Mouse (Mus musculus) spleen, postnatal 10 days (tissue): Measurements from ENCODE around the gene Rhog.

Experiments used
- DNase-seq, 2 experiments: peaks; one replicate each; pipeline ENCODE4 v3.0.0; 2021 to 2022; ENCODE audit warnings: low spot score in 2 of 2

The Rhog gene

DNA sequence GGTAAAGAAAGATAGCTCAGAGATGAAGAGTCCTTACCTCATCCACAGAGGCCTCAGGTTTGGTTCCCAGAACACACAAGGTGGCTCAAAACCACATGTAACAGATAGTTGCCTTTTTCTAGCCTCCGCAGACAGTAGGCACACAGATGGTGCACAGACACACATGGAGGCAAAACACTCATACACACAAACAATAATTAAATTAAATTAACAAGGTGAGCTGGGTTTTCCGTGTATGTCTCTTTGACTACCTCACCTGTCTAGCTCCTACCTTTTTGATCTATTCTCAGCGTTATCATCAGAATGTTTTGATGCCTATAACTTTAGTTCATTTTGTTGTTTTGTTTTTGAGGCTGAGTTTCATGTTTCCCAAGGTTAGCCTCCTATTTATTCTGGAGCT, at the start of gene Rhog:
Rhog (minus strand) TSS at position 101 of the 400 bp plus-strand sequence.
- no peak for DNase-seq

DNA sequence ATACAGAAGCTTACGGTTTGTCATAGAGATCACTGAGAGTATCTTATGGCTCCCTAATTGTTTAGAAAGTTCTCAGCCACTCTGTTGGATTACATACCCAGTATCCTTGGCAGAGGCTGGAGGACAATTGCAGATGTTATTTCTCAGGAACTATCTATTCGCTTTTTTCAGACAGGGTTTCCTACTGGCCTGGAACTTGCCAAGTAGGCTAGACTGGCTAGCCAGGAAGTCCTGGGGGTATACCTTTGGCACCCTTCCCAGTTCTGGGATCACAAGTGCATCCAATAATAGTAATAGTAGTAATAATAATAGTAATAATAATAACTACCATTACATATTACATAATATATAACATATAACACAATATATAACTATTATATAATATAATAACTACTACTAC, 49.7 kb upstream of the Rhog start:
- DNase-seq = no peak

DNA sequence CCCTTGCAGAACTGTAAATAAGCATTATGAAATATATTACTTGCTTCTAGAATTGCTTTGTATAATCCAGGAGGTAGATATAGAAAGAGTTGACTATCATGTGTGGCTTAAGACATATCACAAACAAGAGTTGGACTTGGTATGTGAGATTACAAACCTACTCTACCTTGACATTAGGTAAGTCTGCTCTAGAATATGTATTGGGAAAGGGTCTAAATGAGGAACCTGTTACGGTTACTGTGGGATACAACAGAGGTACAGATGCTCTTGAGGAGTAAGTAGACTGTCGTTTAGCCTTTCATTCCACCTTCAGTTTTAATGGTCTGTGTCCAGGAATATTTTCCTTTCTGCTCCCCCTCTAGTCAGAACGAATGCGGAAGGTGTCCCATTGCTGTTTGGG, 46.6 kb upstream of the Rhog start:
- no peak for DNase-seq

DNA sequence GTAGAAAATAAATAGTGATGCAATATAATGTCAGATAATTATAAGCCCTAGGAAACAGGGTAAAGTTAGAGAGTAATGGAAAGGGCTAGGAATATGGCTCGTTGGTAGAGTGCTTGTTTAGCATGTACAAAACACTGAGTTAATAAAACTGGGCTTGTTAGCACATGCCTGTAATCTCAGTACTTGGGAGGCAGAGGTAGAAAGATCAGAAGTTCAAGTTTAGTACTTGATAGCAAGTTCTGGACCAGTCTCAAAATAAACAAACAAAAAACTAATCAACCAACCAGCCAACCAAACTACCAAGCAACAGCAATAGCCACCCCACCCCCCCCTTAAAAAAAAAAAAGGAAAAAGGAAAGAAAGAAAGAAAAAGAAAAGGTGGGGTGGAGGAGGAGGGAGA, 44.9 kb upstream of the Rhog start:
- no peak for DNase-seq

DNA sequence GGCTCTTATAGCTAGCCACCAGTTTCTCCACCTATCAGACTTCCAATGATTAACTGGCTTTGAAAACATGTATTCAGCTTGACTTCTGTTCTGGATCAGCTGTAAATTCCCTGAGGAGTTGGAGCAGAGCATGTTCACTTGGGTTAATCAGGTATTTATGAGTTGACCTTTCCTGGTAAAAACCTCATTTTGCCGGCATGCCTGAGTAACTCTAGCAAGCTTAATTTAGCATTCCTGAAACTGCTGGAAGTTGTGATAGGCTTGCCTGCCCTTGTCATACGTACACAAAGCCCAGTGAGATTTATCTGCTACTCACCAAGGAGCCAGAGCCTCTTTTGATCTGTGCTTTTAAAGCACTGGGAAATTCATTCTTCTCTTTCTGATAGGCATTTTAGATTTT, 37.4 kb upstream of the Rhog start:
- DNase-seq = no peak

DNA sequence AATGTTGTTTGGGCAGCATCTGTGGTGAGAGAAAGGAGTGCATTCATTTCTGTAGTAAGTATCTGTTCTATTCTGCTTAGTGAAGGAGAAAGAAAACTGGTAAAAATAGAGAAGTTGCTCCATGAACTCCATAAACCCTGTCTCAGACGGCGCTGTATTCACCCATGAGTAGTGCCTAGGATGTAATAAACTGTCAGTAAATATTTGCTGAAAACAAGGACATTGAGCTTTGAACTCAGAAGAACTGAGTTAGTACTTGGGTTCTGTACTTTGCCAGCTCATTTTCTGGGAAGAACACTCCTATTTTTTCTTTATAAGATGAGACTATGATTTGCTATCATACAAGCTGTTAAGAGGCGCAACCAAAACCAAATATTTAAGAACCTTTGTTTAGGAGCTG, 36.4 kb upstream of the Rhog start:
- DNase-seq = no peak

DNA sequence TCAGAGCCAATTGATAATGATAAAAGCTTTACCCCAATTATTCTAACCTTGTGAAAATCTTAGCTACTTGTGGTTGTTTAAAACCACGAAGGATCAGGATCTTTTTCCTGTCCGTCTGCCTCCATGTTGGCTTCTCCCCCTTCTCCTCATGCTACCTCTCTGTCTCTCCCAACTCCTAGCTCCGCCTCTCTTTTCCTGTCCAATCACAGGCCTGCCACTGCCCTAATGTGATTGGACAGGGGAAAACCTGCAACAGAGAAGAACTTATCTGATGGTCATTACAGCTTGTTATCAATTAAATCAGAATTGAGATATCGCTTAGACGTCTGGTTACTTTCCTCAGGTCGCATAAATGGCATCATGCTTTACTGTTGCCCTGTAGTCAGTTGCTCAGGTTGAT, 33.6 kb upstream of the Rhog start:
- no peak for DNase-seq

DNA sequence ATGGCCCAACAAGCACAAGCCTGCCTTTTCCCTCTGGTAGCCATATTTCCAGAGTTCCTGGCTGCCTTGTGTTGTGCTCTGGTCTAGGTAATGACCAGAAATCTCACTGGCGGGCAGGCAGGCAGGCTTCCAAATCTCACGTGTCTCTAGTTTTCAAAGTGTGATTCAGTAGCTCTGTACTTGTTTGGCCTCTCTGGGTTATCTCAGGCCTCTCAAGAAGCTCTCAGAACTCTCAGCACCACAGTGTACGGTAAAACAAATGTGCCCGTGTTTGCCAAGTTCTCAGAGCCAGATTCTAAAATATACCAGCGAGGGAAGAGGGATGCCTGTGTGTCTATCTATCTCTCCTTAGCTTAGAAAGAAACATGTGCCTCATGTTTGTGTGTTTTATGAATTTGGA, 26.4 kb upstream of the Rhog start:
- no peak for DNase-seq

DNA sequence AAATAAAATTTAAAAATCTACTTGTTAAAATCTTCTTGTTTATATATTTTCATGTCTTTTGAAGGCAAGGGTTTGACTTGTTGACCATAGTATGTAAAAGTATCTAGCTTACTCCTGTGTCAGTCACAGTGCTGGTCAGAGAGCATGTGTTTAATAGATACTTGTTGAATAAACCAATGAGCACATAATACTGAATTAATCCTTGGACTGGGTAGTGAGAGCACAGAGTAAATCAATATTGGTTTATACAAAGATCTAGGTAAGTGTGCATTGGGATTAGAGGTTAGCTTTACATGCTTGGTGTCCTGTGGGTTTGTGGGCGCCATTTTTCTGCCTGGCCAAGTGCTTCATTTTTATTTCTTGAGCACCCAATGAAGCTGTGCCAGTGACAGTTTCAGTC, 25.5 kb upstream of the Rhog start:
- DNase-seq = no peak

DNA sequence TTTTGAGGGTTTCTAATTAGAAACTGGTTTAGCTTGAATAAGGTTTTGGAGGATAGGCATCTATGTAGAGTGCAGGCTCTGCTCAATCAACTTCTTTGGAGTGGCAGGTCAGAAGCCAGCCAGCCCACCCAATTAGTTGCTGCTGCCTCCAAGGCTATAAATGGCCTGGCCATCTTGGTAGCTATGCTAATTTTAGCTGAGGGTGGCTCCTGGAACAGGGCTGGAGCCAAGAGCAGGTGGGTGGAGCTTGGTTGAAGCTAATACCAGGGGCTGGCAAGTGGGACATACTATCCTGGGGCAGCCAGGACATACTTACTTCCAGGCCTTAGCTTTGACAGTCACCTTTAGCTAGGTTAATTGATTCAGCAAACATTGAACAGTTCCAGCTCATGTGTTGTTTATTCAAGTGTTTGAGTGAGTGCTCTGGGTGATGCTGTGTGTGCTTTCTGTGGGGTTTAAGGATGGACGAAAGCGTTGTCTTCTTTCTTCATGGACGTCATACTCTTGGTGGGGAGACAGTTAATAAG, 16.6 kb upstream of the Rhog start:
- DNase-seq = no peak

DNA sequence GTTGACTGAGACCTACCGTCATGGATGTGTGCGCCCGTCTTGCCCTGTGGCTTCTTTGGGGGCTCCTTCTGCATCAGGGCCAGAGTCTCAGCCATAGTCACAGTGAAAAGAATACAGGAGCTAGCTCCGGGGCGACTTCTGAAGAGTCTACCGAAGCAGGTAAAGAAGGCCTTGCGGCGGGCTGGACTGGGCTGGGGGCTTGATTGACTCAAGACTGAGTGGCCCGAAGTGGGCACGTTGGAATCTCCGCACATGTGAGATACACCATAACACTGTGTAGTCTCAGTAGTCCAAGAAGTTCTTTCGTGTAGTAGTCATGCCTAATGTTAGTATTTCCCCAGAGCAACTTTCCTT, 12.5 kb upstream of the Rhog start:
- DNase-seq = no peak

DNA sequence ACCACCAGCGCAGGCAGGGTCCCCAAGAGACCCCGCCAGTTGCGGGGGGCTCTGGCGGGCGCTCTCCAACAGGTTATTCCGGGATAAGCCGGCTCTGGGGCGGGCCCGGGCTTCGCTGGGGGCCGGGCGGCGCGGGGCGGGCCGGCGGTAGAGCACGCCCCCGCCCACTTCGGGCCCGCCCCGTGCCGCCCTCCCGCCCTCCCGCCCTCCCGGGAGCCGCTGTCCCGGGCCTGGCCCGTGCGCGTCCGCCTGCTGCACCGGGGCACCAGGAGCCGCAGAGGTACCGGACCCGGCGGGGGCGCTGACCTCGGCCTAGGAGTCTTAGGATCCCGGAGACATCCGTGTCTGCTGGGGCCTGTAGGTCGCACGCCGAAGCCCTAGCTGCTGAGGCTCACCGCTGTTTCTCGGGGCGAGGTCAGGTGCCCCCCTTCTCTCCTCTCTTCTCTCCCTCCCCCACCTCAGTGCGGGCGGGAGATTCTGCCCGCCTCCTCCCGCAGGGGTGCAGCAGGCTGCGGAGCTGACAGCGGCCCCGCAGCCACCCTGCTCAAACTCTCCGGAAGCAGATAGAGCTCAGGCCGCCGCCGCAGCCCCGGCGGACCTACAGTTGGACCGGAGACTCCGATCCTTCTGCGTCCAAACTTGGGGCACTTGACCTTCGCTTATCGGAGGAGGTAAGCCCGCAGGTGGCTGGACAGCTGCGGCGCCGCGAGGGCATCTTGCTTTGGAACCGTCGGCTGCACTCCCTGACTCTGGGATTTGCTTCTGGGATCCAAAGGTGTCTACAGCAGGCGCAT, 11.9 kb upstream of the Rhog start, which contains the start of gene Stim1:
Stim1 (plus strand) TSS at position 206 of the 794 bp plus-strand sequence.
- peak; percentile 78 to 85 for DNase-seq

DNA sequence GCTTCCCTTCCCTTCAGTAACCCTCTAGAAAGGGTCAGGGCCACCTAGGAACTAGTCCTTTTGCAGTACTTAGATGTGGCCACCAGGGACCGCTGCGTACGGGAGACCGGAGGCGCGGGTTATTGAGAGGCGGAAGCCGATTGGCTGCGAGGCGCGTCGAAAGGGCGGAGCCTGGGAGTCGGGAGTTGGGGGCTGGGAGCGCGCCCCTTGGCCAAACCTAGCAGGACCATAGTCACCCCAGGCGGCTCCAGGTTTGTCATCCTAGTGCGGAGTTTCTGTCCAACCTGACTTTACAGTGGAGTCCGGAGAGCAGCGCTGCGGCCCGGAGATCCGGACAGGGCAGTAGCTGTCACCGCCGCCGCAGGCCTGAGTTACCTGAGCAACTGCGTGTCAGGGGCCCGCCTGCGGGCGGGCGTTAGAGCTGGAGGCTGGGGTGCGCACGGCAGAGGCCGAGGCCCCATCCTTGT, 11.3 kb upstream of the Rhog start:
- peak; percentile 98 for DNase-seq

DNA sequence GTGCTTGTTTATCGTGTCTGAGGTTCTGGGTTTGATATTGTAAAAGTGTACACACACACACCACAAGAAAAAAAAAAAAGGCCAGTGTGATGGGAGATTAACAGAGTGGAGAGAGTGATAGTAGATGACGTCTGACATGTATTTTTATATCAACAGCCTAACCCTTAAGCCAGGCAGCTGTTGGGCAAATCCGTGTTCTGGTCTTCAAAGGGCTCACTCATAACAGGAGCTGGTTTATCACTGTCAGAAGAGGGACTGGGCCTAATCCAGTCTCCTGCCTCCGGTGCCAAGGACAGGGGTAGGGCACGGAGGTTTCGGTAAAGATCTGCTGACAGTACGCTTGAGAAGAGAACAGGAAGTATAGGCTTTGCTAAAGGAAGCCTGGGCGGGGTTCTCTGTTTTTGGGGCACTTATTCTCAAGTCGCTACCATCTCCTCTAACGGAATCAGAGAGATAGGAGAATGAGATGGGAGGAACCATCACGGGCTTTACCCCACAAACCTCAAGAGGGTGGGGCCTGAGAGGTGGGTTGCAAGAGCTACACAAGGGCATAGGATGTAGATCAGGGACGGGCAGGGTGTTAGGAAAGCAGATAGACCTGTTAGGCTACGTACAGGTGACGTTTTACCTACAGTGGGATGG, 10.7 kb upstream of the Rhog start:
- DNase-seq = peak; percentile 73 to 78

DNA sequence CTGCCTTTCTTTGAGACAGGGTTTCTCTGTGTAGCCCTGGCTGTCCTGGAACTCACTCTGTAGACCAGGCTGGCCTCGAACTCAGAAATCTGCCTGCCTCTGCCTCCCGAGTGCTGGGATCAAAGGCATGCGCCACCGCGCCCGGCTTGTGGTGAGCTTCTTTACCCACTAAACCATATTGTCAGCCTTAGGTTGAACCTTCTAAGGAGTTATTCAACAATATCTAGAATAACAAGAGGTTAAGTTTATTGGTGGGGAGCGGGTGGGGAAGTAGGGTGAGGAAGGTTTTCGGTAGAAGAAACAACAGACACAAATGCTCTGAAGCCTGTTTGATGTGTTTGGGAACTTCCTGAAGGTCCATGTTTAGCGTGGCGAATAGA, 10.2 kb upstream of the Rhog start:
- peak in 1 of 2 experiments; percentile 25 for DNase-seq

DNA sequence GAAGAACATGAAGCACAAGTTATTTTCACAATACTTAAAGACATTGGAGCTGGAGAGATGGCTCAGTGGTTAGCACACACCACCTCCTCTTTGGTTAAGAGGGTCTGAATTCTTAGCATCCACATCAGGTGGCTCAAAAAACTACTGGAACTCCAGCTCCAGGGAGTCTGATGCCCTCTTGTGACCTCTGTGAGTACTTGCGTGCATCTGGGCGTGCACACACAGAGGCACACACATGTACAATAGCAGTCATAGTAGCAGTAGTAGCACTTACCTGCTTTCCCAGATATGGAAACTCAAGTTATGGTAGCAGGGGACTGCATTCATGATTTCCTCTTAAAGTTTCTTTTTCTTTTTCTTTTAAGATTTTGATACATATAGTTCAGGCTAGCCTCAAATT, 7.2 kb upstream of the Rhog start:
- no peak for DNase-seq

DNA sequence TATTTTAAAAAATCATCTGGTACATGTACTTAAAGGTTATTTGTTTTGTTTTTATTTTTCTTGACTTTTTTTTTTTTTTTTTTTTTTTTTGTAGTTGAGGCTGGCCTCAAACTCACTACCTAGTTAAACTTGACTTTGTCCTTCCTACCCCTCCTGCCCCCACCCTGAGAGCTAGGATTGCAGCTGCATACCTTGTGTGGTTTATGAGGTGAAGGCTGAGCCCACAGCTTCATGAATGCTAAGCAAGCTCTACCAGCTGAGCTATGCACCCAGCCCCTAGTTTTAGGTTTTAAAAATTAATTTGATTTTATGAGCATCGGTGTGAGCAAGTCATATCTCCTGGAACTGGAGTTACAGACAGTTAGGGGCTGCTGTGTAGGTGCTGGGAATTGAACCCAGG, 4.7 kb upstream of the Rhog start:
- DNase-seq = no peak

DNA sequence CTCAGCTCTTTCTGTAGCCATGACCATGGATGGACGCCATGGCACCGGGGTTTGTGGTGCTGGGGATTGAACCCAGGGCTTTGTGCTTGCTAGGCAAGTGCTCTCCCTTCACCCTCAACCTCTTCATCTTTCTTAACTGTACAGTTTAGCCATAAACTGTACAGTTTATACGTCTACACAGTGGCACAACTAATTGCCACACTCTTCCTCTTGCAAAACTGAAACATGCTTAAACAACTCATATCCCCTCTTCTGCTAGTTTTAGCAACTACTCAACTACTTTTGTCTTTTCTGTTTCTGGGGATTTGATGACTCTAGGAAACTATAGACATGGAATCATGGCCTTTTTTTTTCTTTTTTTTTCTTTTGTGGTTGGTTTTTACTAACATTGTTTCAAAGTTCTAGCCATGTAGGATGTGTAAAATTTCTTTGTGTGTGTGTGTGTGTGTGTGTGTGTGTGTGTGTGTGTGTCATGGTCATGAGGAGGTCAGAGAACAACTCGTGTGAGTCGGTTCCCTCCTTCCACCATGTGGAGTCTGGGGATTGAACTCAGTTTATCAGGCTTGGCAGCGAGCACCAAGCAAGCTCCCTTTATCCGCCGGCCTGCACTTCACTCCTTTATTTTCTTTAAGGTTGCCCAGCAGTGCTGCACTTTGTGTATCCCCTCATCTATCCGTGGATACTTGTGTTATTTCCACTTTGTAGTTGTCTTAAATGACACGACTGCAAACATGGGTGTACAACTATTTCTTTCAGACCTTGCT, 4.0 kb upstream of the Rhog start:
- DNase-seq = no peak

DNA sequence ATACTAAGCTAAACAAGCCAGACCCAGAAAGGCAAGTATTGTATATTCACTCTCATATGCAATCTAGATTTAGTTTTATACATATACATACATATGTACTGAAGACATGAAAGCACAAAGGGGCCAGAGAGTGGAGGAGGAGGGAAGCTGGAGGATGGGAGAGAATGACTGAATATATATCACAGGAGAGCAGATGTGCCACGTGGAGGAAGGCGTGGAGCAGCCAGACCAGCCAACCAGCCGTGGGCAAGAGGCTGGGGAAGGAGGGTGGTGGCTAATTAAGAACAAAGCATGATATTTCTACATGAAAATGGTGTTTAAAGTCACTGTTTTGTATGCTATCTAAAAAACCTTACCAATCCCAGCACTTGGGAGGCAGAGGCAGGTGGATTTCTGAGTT, 2.9 kb upstream of the Rhog start:
- no peak for DNase-seq

DNA sequence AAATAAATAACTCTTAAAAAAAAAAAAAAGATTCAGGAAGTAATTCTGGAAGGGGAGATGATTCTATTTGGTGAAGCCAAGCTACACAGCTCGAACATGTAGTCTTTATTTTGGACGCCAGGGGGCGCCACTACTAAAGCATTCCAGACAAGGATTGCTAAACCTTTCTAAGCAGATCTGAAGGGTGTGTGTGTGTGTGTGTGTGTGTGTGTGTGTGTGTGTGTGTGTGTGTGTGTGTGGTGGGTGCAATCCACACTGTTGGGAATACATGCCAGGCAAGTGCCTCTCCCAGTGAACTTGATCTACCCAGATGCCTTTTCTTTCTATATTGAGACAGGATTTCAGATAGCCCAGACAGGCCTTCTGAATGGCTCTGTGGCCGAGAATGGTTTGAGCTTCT, 2.3 kb upstream of the Rhog start:
- peak; percentile 87 to 91 for DNase-seq

DNA sequence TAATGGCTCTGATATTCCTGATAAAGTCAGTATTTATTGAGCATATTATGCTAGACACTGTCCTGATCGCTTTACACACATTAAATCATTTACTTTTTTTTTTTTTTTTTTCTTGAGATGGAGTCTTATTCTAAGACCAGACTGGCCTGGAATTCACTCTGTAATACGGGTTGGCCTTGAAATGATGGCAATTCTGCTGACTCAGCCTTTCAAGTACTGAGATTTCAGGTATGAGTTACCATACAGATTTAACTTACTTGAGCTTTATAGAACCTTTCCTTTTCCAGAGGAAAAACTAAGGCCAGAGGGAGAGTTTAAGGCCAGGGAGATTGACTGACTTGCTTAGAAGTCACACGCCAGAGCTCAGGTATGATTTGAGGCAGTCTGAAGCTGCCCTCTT, 782 bp upstream of the Rhog start:
- no peak for DNase-seq

DNA sequence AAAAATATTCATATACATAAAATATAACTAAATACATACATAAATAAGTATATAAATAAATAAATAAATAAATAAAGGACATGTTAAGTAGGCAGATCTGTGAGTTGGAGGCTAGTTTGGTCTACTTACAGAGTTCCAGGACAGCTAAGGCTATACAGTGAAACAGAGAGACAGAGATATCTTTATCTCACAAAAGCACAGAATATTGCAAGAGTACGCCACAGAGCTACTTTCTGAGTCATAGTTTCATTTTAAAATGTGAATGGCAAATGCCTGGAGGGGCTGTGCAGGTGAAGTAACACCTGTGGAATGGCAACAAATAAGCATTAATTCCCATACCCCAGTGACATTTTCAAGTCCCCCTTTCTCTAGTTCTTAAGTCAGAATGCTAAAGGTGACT, 2.2 kb downstream of the Rhog start:
- no peak for DNase-seq
